Mouse (Mus musculus) limb, embryonic 15.5 days (tissue): ENCODE data around the gene Rad51ap1. TPM values are rescaled to one million over a fixed set of nuclear protein-coding genes. Genes with fewer than 3 reads are reported as not detected.

Source experiments
- ATAC-seq: fragments of 200-750 bp; cut with Nextera tagmentation; 2 replicates; pipeline ENCODE4 v1.8.0; 2017; ENCODE audit warnings: low read depth, moderate TSS enrichment; ENCODE audit not compliant: insufficient number of reproducible peaks, low FRiP score, low TSS enrichment
- H3K27ac ChIP-seq: fragments of 300-500 bp; sonication (generic); 2 replicates; pipeline ENCODE4 v1.5.1; 2015; ENCODE audit warnings: moderate library complexity, mild to moderate bottlenecking, inconsistent platforms
- H3K27me3 ChIP-seq: fragments of 300-500 bp; sonication (generic); 2 replicates; pipeline ENCODE4 v1.6.1; 2015; ENCODE audit warnings: inconsistent platforms
- H3K36me3 ChIP-seq: fragments of 300-500 bp; sonication (generic); 2 replicates; pipeline ENCODE4 v1.6.1; 2015; ENCODE audit warnings: inconsistent platforms
- H3K4me1 ChIP-seq: fragments of 300-500 bp; sonication (generic); 2 replicates; pipeline ENCODE4 v1.6.1; 2015; ENCODE audit warnings: inconsistent platforms
- H3K4me2 ChIP-seq: fragments of 300-500 bp; sonication (generic); 2 replicates; pipeline ENCODE4 v1.6.1; 2015; ENCODE audit warnings: mild to moderate bottlenecking, inconsistent platforms
- H3K4me3 ChIP-seq: fragments of 300-500 bp; sonication (generic); 2 replicates; pipeline ENCODE4 v1.5.1; 2015; ENCODE audit warnings: mild to moderate bottlenecking, inconsistent platforms
- H3K9ac ChIP-seq: fragments of 300-500 bp; sonication (generic); 2 replicates; pipeline ENCODE4 v1.6.1; 2015; ENCODE audit warnings: inconsistent platforms
- H3K9me3 ChIP-seq: fragments of 300-500 bp; sonication (generic); 2 replicates; pipeline ENCODE4 v1.6.1; 2016; ENCODE audit warnings: inconsistent platforms
- WGBS: fragments of 180-500 bp; shearing (Covaris S2); methylation state at CpG from one replicate; pipeline ENCODE4 v1.1.7; 2015; 5-methylcytosine and 5-hydroxymethylcytosine counted together
- polyA plus RNA-seq: library from polyadenylated mRNA; unstranded; fragments of >200 nt; fragmentation: Nextera tagmentation; extraction: Ambion mirVana; gene quantifications from 2 replicates; pipeline ENCODE4 v1.2.1, GENCODE M21; 2015

Gene Rad51ap1
- polyA plus RNA-seq, 1 experiment from 2014 or later, result 47.4 TPM

DNA sequence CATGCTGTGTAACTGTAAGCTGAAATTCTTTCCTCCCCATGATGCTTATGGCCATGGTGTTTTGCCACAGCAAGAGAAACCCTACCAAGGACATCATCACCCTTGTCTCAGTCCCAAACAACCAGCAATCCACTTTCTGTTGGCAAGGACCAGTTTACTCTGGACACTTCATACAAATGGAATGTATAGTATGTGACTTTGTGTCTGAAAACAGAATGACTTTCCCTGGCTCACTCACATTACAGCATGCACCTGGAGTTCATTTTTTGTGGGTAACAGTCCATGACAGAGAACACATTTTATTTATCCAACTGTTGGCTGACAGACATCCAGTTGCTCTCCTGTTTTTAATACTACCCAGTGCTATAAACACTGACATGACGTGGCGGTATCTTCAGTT lies 6.5 kb downstream of the Rad51ap1 start:
- Histone ChIP-seq H3K9me3 (no peaks in the 10 kb centered on the region), H3K9ac (no peak overlapping the region), H3K4me2 (no peak overlapping the region), H3K27ac (no peak overlapping the region), H3K4me3 (no peak overlapping the region), H3K36me3 (peaks cover 39% of the 10 kb centered on the region), H3K4me1 (no peaks in the 10 kb centered on the region), H3K27me3 (no peaks in the 10 kb centered on the region)
- no peak for ATAC-seq
- WGBS, result 69% methylated on average over 2 of the region's 2 CpGs

DNA sequence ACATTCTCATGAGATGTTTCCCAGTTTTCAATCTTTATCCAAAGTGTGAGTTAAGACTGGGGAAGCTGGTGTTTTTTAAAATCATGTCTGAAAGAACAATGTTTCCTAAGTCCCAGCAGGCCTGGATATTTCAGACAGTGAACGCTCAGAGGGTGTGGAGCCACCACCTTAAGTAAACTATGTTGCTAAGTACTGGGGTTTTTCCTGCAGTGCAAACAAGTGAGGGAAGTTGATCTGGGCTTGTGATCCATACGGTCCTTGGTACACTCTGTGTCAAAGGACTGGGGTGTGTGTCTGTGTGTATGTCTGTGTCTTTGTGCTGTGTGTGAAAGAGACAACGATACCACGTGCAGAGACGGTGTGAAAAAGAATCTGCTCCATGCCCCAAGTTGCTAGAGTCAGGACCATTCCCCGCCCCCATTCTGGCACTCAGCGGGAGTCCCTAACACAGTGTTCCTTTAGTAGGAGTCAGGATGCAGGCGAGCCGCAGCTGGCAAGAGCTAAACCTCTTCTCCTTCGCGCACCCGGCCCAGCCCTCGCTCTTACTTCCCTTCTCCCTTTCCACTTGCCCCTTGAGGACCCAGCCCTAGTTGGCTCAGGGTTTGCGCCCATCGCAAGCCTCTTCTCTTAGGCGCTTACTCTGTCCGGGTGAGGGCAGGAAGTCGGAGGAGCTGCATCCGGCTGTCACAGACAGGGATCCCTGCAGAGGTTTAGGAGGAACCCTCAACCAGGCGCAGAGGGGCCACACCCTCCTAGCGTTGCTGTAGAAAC lies 18.1 kb downstream of the Rad51ap1 start, which contains the start of gene Dyrk4:
Dyrk4 (minus strand) TSS at position 729 of the 771 bp plus-strand sequence.
- H3K4me3 ChIP-seq, result 0 out of 2 replicates have a peak within 1 kb of the TSS, but pooled peaks have one; percentile 13
- no peaks in the 10 kb centered on the region for H3K9me3 ChIP-seq
- H3K27me3 ChIP-seq, result no peaks in the 10 kb centered on the region
- H3K27ac ChIP-seq, result no peak within 1 kb of the TSS
- 0 out of 2 replicates have a peak, but pooled peaks cover 3% of the 10 kb centered on the region for H3K4me1 ChIP-seq
- H3K9ac ChIP-seq, result no peak within 1 kb of the TSS
- peaks cover 29% of the 10 kb centered on the region for H3K36me3 ChIP-seq
- peak within 1 kb of the TSS; percentile 26; the same call in 1 of the 2 replicates for H3K4me2 ChIP-seq
- no peak for ATAC-seq
- 16% methylated on average over 21 of the region's 21 CpGs for WGBS

DNA sequence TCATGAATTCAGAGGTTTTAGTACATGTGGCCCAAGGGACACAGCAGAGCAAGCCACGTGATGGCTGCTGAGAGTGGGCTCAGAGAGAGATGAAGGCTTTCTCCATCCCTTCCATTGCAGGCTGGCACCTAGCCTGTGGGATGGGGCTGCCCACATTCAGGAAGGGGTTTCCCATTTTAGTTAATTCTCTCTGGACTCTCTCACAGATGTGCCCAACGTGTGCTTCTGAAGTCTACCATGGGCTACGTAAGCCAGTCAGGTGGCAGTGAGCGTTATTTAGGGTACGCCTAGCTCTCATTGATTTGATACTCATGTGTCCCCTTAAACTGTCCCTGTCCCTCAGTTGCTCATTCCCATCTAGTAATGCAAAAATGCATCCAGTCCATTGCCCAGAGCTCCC lies 24.5 kb downstream of the Rad51ap1 start:
- Histone ChIP-seq H3K4me3 (no peak overlapping the region), H3K36me3 (no peaks in the 10 kb centered on the region), H3K4me2 (no peak overlapping the region), H3K4me1 (no peaks in the 10 kb centered on the region), H3K9me3 (no peaks in the 10 kb centered on the region), H3K9ac (no peak overlapping the region), H3K27ac (no peak overlapping the region), H3K27me3 (no peaks in the 10 kb centered on the region)
- no peak for ATAC-seq
- 78% methylated on average over 5 of the region's 5 CpGs for WGBS

DNA sequence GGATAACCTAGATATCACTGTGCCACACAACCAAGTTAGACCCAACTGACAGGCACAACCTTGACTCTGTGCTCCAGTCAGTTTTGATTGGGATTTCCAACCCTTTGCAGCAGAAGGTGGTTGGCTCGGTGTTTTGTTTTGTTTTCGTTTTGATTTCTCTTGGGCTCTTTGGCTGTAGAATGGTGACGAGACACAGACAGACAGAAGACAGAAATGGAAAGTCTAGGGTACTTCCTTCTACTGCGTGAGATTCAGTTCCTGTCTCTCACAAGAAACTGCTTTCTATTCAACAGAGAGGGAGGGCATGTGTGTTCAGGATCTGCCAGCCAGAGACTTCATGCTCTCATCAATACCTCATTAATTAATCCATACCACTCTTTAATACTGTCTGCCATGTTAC lies 28.7 kb downstream of the Rad51ap1 start:
- Histone ChIP-seq H3K9ac (no peak overlapping the region), H3K4me2 (no peak overlapping the region), H3K36me3 (no peaks in the 10 kb centered on the region), H3K4me3 (no peak overlapping the region), H3K27me3 (no peaks in the 10 kb centered on the region), H3K9me3 (no peaks in the 10 kb centered on the region), H3K4me1 (no peaks in the 10 kb centered on the region), H3K27ac (no peak overlapping the region)
- ATAC-seq, result no peak
- WGBS, result 77% methylated on average over 4 of the region's 4 CpGs

DNA sequence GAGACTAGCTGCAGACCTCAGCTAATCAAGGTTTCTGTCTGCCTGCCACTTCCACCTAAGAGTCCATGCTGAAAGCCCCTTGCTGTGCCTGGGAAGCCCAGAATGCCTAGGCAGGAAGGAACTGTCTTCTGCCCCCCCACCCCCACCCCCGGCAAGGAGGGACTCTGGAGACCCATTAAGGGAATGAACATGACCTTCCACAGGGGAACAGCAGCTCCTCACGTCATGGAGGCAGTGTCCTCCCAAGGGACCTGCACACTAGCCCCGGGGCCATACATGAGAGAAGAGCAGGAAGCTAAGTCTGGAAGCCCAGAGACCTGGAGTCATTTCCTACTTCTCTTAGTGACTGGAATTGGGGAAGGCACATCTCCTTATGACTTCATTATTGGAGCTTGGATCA lies 31.5 kb downstream of the Rad51ap1 start:
- Histone ChIP-seq H3K4me3 (no peak overlapping the region), H3K4me1 (no peaks in the 10 kb centered on the region), H3K9ac (no peak overlapping the region), H3K4me2 (no peak overlapping the region), H3K27ac (no peak overlapping the region), H3K36me3 (no peaks in the 10 kb centered on the region), H3K9me3 (no peaks in the 10 kb centered on the region), H3K27me3 (no peaks in the 10 kb centered on the region)
- 62% methylated on average over 3 of the region's 3 CpGs for whole genome bisulfite sequencing
- no peak for ATAC-seq

DNA sequence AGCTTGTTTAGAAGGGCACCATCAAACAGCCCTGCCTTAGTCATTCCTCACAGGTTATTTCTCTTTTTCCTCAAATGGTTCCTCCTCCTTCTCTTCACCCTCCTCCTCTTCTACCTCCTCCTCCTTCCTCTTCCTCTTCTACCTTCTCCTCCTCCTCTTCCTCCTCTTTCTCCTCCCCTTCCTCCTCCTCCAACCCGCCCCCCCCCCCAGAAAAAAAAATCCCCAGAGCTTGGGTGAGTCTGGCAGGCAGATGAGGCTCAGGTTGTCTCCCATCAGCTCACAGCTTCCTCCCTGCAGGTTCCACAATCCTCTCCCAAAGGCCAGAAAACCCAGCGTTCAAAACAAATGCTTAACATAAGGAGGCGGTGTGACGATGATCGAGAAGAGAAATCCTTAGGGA lies 32.0 kb downstream of the Rad51ap1 start:
- no peaks in the 10 kb centered on the region for H3K36me3 ChIP-seq
- H3K9me3 ChIP-seq, result no peaks in the 10 kb centered on the region
- no peak overlapping the region for H3K9ac ChIP-seq
- H3K4me2 ChIP-seq, result no peak overlapping the region
- WGBS, result 74% methylated on average over 4 of the region's 5 CpGs
- no peak overlapping the region for H3K4me3 ChIP-seq
- H3K27ac ChIP-seq, result no peak overlapping the region
- no peaks in the 10 kb centered on the region for H3K27me3 ChIP-seq
- no peaks in the 10 kb centered on the region for H3K4me1 ChIP-seq
- no peak for ATAC-seq

DNA sequence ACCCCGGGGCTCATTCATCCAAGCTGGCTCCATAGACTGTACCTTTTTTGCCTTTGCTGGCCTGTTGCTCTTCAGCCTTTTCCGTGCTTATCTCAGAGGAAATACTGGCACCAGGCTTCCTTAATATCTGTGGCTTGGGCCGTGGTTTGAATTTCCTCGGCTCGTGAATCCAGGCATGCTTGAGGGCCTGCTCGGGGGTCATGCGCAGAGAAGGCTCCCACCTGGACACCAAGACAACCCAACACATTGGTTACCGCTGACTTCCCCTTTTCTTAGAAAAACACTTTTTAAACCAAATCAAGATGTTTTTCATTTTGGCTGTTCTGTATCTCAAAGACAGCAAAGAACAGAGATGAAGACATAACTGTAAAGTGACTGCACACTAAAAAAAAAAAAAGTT lies 62.3 kb downstream of the Rad51ap1 start:
- H3K27me3 ChIP-seq, result no peaks in the 10 kb centered on the region
- H3K9ac ChIP-seq, result no peak overlapping the region
- H3K27ac ChIP-seq, result no peak overlapping the region
- H3K4me2 ChIP-seq, result no peak overlapping the region
- no peaks in the 10 kb centered on the region for H3K36me3 ChIP-seq
- H3K4me3 ChIP-seq, result no peak overlapping the region
- H3K4me1 ChIP-seq, result no peaks in the 10 kb centered on the region
- no peak for ATAC-seq
- no peaks in the 10 kb centered on the region for H3K9me3 ChIP-seq
- WGBS, result 86% methylated on average over 8 of the region's 8 CpGs

Other genes starting within 250 kb of the Rad51ap1 start
- gene Kcna6, start 198.9 kb downstream of the Rad51ap1 start, polyA plus RNA-seq, result 8.4 and 8.5 TPM in 2 replicates
- gene Ndufa9, start 90.5 kb downstream of the Rad51ap1 start, polyA plus RNA-seq, result 178 and 186 TPM in 2 replicates
- not detected in 2 replicates for gene Akap3, start 86.5 kb downstream of the Rad51ap1 start, polyA plus RNA-seq
- not detected in 2 replicates for gene Dyrk4, start 17.7 kb downstream of the Rad51ap1 start, polyA plus RNA-seq
- gene D6Wsu163e, start 375 bp upstream of the Rad51ap1 start, polyA plus RNA-seq, result 18.5 and 19.6 TPM in 2 replicates
- gene Fgf6, start 76.0 kb upstream of the Rad51ap1 start, polyA plus RNA-seq, result 1.5 and 2.5 TPM in 2 replicates
- 0.12 TPM in 1 of 2 replicates, not detected in the other for gene Fgf23, start 133.3 kb upstream of the Rad51ap1 start, polyA plus RNA-seq
- gene Tigar, start 170.0 kb upstream of the Rad51ap1 start, polyA plus RNA-seq, result 2.2 and 2.6 TPM in 2 replicates
- 1,131 and 1,164 TPM in 2 replicates for gene Ccnd2, start 212.6 kb upstream of the Rad51ap1 start, polyA plus RNA-seq